Mouse (Mus musculus) hindbrain, embryonic 14.5 days (tissue): ENCODE data around the gene 4930404N11Rik. TPM values are rescaled to one million over a fixed set of nuclear protein-coding genes. Genes with fewer than 3 reads are reported as not detected.

Experiments
- ATAC-seq: fragments of 200-750 bp; cut with Nextera tagmentation; 2 replicates; pipeline ENCODE4 v1.8.0; 2017; ENCODE audit warnings: moderate number of reproducible peaks, mild to moderate bottlenecking, moderate TSS enrichment, moderate library complexity; ENCODE audit not compliant: low FRiP score
- DNase-seq: peaks from one replicate; pipeline ENCODE4 v3.0.0-alpha.2; 2015; ENCODE audit warnings: low spot score
- H3K27ac ChIP-seq: fragments of 300-500 bp; sonication (generic); 2 replicates; pipeline ENCODE4 v1.5.1; 2014; ENCODE audit warnings: mild to moderate bottlenecking, moderate library complexity
- H3K27me3 ChIP-seq: fragments of 300-500 bp; sonication (generic); 2 replicates; pipeline ENCODE4 v1.6.1; 2014; ENCODE audit warnings: mild to moderate bottlenecking, low read length, mixed read lengths; ENCODE audit not compliant: control insufficient read depth, insufficient read depth
- H3K36me3 ChIP-seq: fragments of 300-500 bp; sonication (generic); replicated peaks from 2 replicates; pipeline ENCODE4 v1.6.1; 2014; ENCODE audit not compliant: control insufficient read depth, insufficient read depth
- H3K4me1 ChIP-seq: fragments of 300-500 bp; sonication (generic); replicated peaks from 2 replicates; pipeline ENCODE4 v1.6.1; 2014; ENCODE audit warnings: antibody characterized with exemption, low read length, mixed read lengths; ENCODE audit not compliant: control insufficient read depth, insufficient read depth
- H3K4me2 ChIP-seq: fragments of 300-500 bp; sonication (generic); replicated peaks from 2 replicates; pipeline ENCODE4 v1.6.1; 2014; ENCODE audit warnings: mild to moderate bottlenecking, moderate library complexity
- H3K4me3 ChIP-seq: fragments of 300-500 bp; sonication (generic); replicated peaks from 2 replicates; pipeline ENCODE4 v1.5.1; 2014; ENCODE audit warnings: mild to moderate bottlenecking, low read length
- H3K9ac ChIP-seq: fragments of 300-500 bp; sonication (generic); 2 replicates; pipeline ENCODE4 v1.6.1; 2014
- H3K9me3 ChIP-seq: fragments of 300-500 bp; sonication (generic); 2 replicates; pipeline ENCODE4 v1.6.1; 2016; ENCODE audit warnings: low read length; ENCODE audit not compliant: control insufficient read depth
- WGBS: fragments of 180-500 bp; shearing (Covaris S2); extraction: QIAGEN DNeasy Blood & Tissue Kit; methylation state at CpG from one replicate; pipeline ENCODE4 v1.1.7; 2014; 5-methylcytosine and 5-hydroxymethylcytosine counted together
- polyA plus RNA-seq: library from polyadenylated mRNA; unstranded; fragments of >200 nt; fragmentation: Nextera tagmentation; extraction: Ambion mirVana; gene quantifications from 2 replicates; pipeline ENCODE4 v1.2.1, GENCODE M21; 2014

4930404N11Rik gene
- polyA plus RNA-seq, 1 experiment from 2014 or later, result 0.59 TPM

DNA sequence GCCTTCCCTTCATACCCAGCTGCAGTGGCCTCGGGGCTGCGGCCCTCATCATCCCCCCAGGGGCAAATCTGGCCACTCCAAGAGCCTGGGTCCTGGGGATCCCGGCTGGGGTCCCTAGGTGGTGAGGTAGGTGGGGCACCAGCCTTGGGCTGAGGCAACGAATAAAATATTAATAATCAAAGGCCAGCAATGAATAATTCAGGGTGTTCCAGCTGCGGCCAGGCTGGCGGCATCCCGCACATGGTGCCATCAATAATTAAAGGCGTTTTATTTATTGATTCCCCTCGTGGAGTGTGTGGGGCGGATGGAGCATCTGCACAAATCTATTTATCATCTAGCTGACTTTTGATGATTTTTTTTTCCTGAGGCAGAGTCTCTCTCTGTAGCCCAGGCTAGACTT, 37.9 kb upstream of the 4930404N11Rik start:
- ATAC-seq (no peak), DNase-seq (peak; percentile 47)
- no peaks in the 10 kb centered on the region for H3K9me3 ChIP-seq
- H3K4me3 ChIP-seq, result no peak overlapping the region
- H3K36me3 ChIP-seq, result peaks cover 85% of the 10 kb centered on the region
- H3K27me3 ChIP-seq, result 0 out of 2 replicates have a peak, but pooled peaks cover 10% of the 10 kb centered on the region
- H3K9ac ChIP-seq, result peak overlapping the region; percentile 31; the same call in 1 of the 2 replicates
- peak overlapping the region; percentile 74 for H3K27ac ChIP-seq
- no peak overlapping the region for H3K4me2 ChIP-seq
- H3K4me1 ChIP-seq, result peaks cover 51% of the 10 kb centered on the region
- WGBS, result 29% methylated on average over 10 of the region's 10 CpGs

DNA sequence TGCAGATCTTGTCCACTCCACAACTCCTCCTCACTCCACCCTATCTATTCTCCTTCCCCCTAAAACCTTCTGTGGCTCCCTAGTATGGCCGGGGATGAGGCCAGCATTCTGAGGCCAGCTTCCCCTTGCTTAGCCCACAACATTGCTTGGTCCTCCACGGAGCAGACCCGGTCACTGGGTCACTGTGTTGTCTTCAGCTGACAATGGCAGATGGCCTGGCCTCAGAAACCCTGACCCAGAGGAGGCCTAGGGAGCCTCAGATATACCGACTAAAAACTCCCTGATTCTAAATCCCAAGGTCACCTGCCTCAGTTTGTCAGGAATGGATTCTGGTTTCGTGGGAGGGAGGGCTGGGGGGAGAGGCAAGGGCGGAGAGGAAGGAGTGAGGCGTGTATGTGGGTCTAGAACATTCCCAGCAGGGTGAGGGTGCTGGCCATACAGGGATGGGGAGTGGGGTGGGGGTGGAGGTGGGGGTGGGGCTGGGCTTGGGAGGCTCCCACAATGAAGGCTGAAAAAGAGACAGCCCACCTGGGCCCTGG, 36.7 kb upstream of the 4930404N11Rik start:
- 9% methylated on average over 7 of the region's 7 CpGs for WGBS

DNA sequence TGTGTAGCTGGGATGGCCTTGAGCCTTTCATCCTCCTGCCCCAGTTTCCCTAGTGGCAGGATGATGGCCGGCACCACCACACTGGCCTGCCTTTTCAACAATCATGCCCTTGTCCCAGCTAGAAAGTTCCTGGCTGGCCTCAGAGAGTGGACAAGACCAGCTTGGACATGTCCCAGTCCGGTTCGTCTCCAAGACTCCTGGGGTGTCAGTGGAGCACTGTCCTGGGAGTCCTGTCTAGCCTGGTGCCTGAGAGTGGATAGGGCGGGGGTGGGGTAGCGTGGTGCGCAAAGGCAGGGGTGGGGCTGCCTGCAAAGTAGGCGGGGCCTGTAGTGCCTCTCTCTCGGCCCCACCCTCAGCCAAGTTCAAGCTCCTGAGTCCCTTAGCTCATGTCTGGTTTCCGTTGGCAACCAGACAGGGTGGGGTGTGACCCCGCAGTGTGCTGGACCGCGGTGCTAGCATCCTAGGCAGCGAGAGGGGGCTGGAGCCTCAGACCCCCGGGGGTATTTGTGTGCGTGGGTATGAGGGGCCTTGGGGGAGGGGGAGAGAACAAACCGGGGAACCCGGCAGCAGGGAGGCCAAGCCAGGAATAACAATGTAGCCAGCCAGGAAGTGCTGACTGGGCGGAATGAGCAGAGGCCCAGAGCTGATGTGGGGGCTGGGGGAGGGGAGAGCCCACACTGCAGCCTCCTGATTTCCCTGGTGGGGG, 36.1 kb upstream of the 4930404N11Rik start:
- H3K4me2 ChIP-seq, result peak overlapping the region; percentile 27; the same call in 1 of the 2 replicates

More for the DNA sequence above, 36.7 kb upstream of the 4930404N11Rik start:
- ATAC-seq (peak; percentile 3; the same call in 1 of the 2 replicates), DNase-seq (no peak)
- Histone ChIP-seq H3K36me3 (peaks cover 80% of the 10 kb centered on the region), H3K4me1 (peaks cover 39% of the 10 kb centered on the region), H3K4me2 (0 out of 2 replicates have a peak overlapping the region, but pooled peaks have one; percentile 15), H3K9me3 (no peaks in the 10 kb centered on the region), H3K9ac (no peak overlapping the region), H3K27me3 (0 out of 2 replicates have a peak, but pooled peaks cover 3% of the 10 kb centered on the region), H3K4me3 (no peak overlapping the region), H3K27ac (peak overlapping the region; percentile 74)

DNA sequence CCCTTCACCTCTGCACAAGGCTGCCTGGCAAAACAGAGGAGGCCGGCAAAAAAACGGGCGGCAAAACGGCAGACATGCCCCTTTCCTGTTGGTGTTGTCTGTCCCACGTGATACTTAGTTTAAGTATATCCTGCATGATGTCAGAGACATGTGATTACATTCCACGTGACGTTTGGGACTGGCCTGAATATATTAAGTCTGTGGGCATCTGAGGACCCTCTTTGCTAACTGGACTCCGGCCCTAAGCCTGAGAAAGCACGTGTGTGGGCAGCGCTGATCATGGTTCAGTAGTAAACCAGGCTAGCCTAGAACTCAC, 35.5 kb upstream of the 4930404N11Rik start:
- ATAC-seq, result no peak
- Histone ChIP-seq H3K9ac (peak overlapping the region; percentile 16; the same call in 1 of the 2 replicates), H3K27ac (peak overlapping the region; percentile 74), H3K4me1 (peaks cover 29% of the 10 kb centered on the region), H3K27me3 (no peaks in the 10 kb centered on the region), H3K4me2 (peak overlapping the region; percentile 27; the same call in 1 of the 2 replicates), H3K36me3 (peaks cover 70% of the 10 kb centered on the region), H3K9me3 (no peaks in the 10 kb centered on the region), H3K4me3 (no peak overlapping the region)
- peak; percentile 39 for DNase-seq
- WGBS, result 24% methylated on average over 10 of the region's 10 CpGs

More for the DNA sequence above, 36.1 kb upstream of the 4930404N11Rik start:
- Histone ChIP-seq H3K9ac (peak overlapping the region; percentile 16; the same call in 1 of the 2 replicates), H3K4me1 (peaks cover 32% of the 10 kb centered on the region), H3K4me3 (no peak overlapping the region), H3K36me3 (peaks cover 75% of the 10 kb centered on the region), H3K27ac (peak overlapping the region; percentile 74), H3K27me3 (no peaks in the 10 kb centered on the region), H3K9me3 (no peaks in the 10 kb centered on the region)
- WGBS, result 6% methylated on average over 18 of the region's 18 CpGs
- ATAC-seq (peak; percentile 67), DNase-seq (peak; percentile 68)

DNA sequence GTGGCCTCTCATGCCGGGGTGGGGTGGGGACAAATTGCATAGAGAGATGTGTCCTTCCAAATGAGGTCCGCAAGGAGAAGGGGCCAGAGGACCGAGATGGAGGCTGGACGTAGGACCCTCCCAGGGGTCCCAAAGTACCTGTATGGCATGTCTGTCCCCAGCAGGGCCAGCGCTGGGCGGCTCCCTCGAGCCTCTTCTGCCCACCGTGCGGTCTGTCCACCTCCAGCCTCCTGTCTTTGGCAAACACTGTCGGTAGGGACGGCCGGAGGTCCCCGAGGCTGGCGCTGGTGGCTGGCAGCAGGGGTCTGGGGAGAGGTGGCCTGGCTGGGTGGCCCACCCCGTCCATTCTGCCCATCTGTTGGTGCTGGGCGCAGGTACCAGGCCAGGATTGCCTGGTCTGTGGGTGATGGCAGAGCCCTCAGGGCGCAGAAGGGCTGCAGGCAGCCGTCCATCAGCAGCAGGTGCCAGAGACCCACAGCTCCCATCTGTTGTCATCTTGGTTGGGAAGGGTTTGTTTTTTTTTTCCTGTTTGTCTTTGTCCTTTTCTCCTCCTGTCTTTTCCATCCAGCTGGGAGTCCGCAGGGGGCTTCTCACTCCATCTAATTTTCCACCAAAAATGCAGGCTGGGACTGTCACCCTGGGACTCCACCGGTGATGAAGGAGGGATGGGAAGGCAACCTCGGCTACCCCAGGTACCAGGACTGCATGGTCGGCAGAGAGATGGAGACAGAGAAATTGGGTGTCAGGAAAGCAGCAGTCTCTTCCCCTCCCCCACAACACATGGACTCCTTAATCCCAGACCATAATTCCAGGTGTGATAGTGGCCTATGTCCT, 35.0 kb upstream of the 4930404N11Rik start:
- no peak for ATAC-seq
- peaks cover 64% of the 10 kb centered on the region for H3K36me3 ChIP-seq
- no peak overlapping the region for H3K27ac ChIP-seq
- no peak for DNase-seq
- H3K4me3 ChIP-seq, result no peak overlapping the region
- 35% methylated on average over 22 of the region's 22 CpGs for WGBS
- no peaks in the 10 kb centered on the region for H3K27me3 ChIP-seq
- H3K4me2 ChIP-seq, result peak overlapping the region; percentile 27
- no peaks in the 10 kb centered on the region for H3K9me3 ChIP-seq
- peaks cover 29% of the 10 kb centered on the region for H3K4me1 ChIP-seq
- H3K9ac ChIP-seq, result 0 out of 2 replicates have a peak overlapping the region, but pooled peaks have one; percentile 7

DNA sequence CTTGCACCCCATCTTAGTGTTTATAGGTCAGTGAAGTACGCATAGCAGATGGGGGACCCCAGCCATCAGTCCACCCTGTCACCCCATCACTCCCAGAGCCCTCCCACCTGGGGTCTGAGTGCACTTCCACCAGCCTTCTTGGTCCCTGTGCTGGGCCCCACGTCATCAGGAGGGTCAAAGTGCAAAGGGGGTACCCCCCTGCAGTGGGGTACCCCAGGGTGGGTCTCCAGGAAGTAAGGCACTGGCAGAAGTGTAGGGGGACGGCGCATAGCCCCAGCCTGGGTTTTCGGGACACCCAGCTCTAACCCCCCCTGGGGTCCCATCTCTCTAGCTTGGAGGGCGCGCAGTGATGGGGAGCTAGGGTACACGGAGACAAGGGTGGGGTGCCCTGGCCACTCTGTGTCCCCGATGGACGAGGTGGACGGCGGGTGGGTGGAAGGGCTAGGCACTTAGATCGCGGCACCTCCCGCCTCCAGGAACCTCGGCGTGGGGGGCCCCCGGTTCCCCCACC, 34.2 kb upstream of the 4930404N11Rik start:
- H3K4me3 ChIP-seq, result no peak overlapping the region
- ATAC-seq (no peak), DNase-seq (no peak)
- peaks cover 29% of the 10 kb centered on the region for H3K4me1 ChIP-seq
- H3K27ac ChIP-seq, result no peak overlapping the region
- H3K9me3 ChIP-seq, result no peaks in the 10 kb centered on the region
- no peak overlapping the region for H3K9ac ChIP-seq
- H3K36me3 ChIP-seq, result peaks cover 57% of the 10 kb centered on the region
- WGBS, result 70% methylated on average over 18 of the region's 18 CpGs
- no peaks in the 10 kb centered on the region for H3K27me3 ChIP-seq
- peak overlapping the region; percentile 27 for H3K4me2 ChIP-seq

DNA sequence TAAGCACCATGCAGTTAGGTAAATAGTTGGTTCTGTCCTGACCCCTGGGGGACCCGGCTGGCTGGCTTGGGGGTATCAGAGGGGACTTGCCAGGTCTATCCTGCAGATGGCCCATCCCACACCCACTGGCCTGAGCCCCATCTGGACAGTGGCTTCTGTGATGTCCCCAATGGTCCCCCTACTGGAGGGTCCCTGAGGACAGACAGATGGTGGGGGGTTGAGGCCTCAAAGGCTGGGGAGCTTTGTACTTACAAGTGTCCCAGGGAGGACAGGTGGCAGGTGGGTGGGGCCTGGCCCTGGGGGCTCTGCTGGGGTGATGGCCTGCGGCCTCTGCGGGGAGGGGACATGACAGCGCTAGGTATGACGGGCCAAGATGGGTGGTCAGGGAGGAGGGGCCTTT, 33.7 kb upstream of the 4930404N11Rik start:
- Histone ChIP-seq H3K27me3 (no peaks in the 10 kb centered on the region), H3K4me2 (0 out of 2 replicates have a peak overlapping the region, but pooled peaks have one; percentile 27), H3K4me1 (peaks cover 29% of the 10 kb centered on the region), H3K4me3 (no peak overlapping the region), H3K36me3 (peaks cover 51% of the 10 kb centered on the region), H3K9me3 (no peaks in the 10 kb centered on the region), H3K9ac (no peak overlapping the region), H3K27ac (no peak overlapping the region)
- DNase-seq (no peak), ATAC-seq (no peak)
- 64% methylated on average over 5 of the region's 5 CpGs for WGBS

DNA sequence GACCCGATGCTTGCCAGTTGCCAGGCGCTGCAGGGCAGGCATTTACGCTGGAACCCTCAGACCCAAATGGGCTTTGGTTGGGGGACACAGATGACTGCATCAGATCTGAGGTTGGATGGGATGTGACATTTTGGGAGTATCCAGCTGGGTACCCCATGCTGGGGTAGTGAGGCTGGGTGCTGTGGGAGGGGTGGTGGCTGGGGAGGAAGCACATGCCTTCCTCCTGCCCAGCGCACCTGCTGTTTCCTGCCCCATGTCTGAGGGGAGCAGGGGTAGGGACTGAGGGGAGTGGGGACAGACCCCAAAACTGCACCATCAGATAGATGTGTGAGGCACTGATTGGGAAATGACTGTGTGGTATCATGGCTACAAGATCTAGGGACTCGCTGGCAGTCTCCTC, 31.1 kb upstream of the 4930404N11Rik start:
- Histone ChIP-seq H3K9ac (no peak overlapping the region), H3K4me3 (no peak overlapping the region), H3K36me3 (peaks cover 35% of the 10 kb centered on the region), H3K27me3 (no peaks in the 10 kb centered on the region), H3K4me2 (no peak overlapping the region), H3K27ac (no peak overlapping the region), H3K9me3 (no peaks in the 10 kb centered on the region), H3K4me1 (peaks cover 10% of the 10 kb centered on the region)
- WGBS, result 38% methylated on average over 5 of the region's 5 CpGs
- no peak for ATAC-seq
- DNase-seq, result no peak

DNA sequence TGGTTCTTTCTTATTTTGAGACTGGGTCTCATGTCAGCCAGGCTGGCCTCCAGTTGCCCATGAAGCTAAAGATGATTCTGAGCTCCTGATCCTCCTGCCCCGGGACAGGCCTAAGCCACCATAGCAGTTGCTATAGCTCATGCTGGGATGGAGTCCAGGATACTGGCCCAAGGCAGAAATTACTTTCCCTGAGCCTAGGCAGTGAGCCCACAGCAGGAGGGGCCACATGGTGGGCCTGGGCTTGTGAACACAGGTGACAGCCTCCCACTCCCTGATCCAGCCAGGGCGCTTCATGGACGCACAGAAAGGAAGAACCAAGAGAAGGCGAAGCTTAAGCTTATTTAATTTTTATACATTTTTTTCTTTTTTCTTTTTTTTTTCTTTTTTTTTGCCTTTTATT, 30.2 kb upstream of the 4930404N11Rik start:
- Histone ChIP-seq H3K4me3 (no peak overlapping the region), H3K4me2 (no peak overlapping the region), H3K36me3 (peaks cover 35% of the 10 kb centered on the region), H3K27ac (no peak overlapping the region), H3K27me3 (no peaks in the 10 kb centered on the region), H3K4me1 (peaks cover under 1% of the 10 kb centered on the region; the same call in 1 of the 2 replicates), H3K9me3 (no peaks in the 10 kb centered on the region), H3K9ac (no peak overlapping the region)
- DNase-seq (no peak), ATAC-seq (no peak)
- WGBS, result 67% methylated on average over 4 of the region's 4 CpGs
